Mouse (Mus musculus) testis, postnatal 14 days (tissue): ENCODE results near the gene Tmprss7.

Experiments used
- DNase-seq: peaks from one replicate; pipeline ENCODE4 v3.0.0; 2021; ENCODE audit warnings: low spot score

Tmprss7 gene

GRCm38 (mm10) chr16:45685295-45685694, 8.2 kb downstream of the Tmprss7 start:
- DNase-seq, result no peak

DNA sequence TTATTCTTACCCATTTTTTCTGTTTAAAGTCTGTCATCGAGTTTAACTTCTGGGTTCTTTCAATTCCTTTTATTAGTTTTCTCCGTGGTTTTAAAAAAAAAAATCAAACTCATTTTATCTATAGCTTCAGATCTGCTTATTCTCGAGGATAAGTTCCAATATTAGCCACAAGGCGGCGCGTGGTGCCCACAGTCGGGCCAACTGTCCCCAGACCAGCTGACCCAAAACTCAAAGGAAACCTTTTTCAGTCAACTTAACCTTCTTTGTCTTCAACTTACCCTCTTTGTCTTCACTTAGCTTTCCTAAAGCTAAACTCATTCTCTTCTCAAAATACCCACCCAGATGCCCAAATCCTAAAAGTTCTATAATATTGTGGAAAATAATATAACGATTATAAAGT, 8.6 kb downstream of the Tmprss7 start:
- DNase-seq, result no peak

GRCm38 (mm10) chr16:45676462-45676861, 17.0 kb downstream of the Tmprss7 start:
- no peak for DNase-seq

GRCm38 (mm10) chr16:45670005-45670404, 23.5 kb downstream of the Tmprss7 start:
- no peak for DNase-seq

DNA sequence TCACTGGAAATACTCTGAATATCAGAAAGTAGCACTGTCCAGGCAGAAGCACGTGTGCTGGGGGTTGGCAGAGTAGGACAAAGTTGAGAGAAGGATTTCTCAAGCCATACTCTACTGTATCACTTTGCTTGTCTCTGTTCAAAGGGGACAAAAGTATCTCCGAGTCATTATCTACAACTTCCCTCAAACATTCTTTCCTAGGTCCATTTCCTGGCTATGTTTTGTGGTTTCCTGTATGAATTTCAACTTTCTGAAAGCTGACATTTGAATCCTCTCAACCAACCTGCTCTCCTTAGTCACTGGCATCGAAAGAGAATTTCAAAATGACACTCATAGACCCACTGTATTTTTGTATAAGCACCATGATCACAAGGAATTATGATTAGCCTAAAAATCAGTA, 25.3 kb downstream of the Tmprss7 start:
- no peak for DNase-seq

GRCm38 (mm10) chr16:45666136-45666535, 27.3 kb downstream of the Tmprss7 start:
- no peak for DNase-seq

- DNase-seq, result no peak
Observed at GRCm38 (mm10) chr16:45662381-45662780, 31.1 kb downstream of the Tmprss7 start.

DNA sequence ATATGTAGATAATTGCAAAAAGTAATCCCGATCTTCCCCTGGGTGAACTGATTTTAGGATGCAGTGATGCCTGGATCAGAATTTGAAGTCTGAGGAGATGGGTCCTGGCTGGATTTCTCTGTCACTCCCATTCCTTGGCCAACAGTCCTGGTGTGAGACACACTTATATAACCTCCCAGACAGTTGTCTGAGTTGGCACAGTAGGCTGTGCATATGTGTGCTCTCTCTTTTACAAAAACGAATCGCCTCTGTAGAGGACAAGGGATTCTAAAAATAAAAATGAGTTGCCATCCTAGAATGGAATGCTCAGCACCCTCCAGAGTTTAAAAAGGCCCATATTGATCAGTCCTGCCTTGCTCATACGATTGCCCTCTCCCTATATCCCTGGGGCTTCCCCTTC, 33.9 kb downstream of the Tmprss7 start:
- no peak for DNase-seq

DNA sequence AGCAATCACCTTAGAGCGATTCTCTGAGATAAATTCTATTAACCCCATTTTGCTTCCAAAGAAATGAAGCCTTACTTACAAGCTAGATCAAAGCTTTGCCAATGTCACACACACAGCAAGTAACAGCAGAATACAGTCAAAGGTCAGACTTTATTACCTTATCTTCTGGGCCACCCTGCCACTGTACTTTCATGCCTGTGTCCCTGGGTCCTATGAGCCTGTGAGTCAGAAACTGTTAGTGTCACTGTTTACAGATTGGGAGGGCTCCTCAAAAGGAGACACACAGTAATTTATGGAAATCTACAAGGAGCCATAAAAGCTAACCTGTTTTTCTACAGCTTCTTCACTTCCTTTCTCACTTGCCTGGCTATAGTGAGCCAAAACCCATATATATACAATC, 35.2 kb downstream of the Tmprss7 start:
- DNase-seq, result no peak

- no peak for DNase-seq
Observed at GRCm38 (mm10) chr16:45657574-45658159, 35.8 kb downstream of the Tmprss7 start.

DNA sequence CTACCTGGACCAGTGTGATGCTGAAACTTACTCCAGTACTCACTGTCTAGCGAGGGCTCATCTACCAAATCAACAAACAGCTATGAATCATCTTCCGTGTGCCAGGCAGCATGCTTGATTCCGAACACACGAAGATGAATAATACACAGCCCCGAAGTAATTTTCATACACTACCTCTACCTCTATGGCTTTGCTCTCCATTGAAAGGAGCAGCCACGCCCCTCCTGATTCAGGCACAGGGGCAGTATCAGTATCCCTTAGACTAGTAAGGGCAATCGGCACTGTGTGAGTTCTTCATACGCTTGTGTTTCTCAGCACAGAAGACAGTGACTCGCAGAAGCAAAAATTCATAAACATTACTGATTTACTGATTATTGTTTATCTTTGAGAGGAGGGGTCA, 39.0 kb downstream of the Tmprss7 start:
- DNase-seq, result no peak

- DNase-seq, result peak; percentile 24
Observed at GRCm38 (mm10) chr16:45653934-45654332, 39.5 kb downstream of the Tmprss7 start, which contains the start of gene BC016579. Gene BC016579, minus strand, starts transcription at chr16:45654068.

- no peak for DNase-seq
Observed at GRCm38 (mm10) chr16:45653009-45653933, 40.2 kb downstream of the Tmprss7 start.

DNA sequence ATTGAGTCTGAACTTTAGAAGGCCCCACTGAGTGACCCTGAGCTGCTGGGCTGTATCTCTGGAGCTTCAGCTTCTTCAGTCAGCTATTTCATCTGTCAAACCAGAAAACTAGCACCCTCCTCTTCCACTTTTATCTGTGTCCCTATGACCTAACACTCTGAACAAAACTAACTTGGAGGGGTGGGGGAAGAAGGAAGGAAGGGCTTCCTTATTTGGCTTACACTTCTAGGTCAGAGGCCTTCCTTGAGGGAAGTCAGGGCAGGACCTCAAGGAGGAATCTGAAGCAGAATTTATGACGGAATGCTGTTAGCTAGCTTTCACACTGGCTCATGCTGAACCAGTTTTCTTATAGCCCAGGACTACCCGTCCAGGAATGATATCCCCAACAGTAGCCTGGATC, 42.0 kb downstream of the Tmprss7 start:
- DNase-seq, result no peak

DNA sequence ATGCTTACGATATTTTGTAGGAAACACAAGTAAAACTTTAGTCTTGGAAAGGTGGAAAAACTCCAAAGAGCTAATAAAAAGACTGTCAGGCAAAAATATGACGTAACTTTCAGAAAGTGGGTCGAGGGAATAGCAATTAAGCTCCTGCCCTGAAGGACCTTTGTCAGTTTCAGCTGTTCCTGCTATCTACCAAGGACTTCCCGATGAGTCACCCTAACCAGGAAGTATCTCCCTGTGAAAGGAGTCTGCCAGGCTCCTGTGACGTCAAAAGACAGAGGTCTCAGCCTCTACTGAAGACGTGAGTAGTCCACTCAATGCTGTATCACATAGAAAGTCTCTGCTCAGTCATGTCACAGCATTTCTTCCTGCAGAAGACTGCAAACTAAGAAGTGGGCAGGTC, 49.1 kb downstream of the Tmprss7 start:
- DNase-seq, result peak; percentile 10

DNA sequence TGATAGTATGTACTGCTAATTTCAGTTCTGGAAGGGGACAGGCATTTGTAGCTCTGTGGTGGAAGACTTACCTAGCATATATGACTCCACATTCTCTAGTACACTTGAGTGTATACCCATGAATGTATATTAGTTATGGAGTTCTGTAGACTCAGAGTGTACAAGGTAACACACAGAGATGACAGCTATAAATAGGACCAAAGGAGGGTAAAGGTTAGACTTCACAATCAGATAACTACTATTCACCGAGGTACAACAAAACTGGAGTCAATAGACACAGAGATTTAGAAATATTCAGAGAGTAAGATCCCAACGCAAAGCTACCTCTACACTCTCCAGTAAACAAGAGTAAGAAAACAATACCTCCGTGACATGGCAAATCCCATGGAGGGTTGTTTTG, 49.5 kb downstream of the Tmprss7 start:
- DNase-seq, result no peak

- no peak for DNase-seq
Observed at GRCm38 (mm10) chr16:45641301-45641700, 52.2 kb downstream of the Tmprss7 start.

DNA sequence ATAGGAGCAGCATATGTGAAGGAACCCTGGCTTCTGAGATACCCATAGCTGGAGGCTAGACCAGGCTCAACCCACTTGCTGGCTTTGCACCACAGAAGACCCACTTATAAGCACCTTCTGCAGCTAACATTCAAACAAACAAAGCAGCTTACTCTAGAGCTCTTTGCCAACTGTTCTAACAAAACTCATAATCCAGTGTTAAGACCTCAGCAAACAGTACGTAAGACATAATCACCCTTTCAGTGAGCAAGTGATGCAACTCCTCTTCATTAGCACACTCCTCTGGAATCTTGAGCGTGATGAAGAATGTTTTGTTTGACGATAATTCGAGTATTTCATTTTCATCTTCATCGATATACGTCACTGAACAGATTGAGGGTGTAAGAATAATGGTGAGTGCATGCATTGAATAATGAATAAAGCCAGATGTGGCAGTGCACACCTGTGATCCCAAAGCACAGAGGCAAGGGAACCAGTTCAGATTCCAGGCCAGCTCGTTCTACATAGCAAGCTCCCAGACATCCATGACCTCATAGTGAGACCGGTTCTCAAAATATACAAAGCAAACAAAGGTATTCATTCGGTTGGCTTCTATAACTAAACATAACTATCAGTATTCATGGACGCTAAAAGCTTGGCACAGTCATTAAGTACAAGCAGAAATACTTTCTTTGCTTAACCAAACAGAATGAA, 53.2 kb downstream of the Tmprss7 start:
- DNase-seq, result no peak

GRCm38 (mm10) chr16:45635826-45636225, 57.6 kb downstream of the Tmprss7 start:
- DNase-seq, result no peak

DNA sequence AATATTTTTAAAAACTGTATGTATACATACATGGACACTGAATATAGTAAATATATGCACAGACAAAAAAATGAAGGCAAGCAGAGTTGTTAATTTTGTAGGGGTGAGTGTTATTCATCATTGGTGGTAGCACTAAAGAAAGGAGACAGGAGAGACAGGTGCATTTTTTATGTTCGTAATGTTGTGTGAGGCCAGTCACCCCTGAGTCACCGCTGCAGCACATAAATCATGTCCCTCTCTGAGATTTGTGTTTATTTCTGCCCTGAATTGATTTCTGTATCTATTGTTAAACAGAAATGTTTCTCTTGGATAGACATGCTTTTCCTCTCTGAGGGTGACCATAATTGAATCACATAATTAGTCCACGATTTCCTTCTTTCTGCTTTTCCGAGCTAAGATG, 61.0 kb downstream of the Tmprss7 start:
- DNase-seq, result no peak

GRCm38 (mm10) chr16:45630347-45630960, 63.0 kb downstream of the Tmprss7 start:
- DNase-seq, result peak; percentile 19

DNA sequence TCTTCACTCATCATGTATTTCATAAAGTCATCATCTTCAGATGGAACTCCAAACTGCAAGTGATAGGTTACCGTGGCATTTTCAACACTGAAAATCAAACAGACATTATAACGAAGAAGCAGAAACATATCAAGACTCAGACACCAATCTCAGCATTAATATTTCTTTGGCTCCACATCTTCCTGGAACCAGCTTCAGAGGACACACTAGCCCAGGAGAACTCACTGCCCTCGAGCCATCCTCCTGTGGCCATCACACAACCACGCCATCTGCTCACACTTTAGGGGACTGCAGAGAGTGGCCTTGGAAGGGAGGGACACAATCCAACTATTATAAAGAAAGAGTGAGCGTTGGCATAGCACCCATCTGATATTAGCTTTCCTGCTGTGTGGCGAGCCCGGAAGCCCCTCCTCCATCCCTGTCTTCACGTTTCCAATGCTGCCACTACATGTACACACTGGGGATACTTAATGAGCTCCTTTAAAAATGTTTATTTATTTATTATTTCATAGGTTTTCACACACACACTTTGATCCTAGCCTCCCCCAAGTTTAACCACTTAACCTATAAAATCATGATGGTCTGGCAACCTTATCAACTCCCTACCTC, 63.9 kb downstream of the Tmprss7 start:
- no peak for DNase-seq
